Mouse (Mus musculus) frontal cortex, adult 2 months (tissue): Measurements from ENCODE around the gene Pik3ip1. TPM values are rescaled to one million over a fixed set of nuclear protein-coding genes. Genes with fewer than 3 reads are reported as not detected.

Source experiments
- DNase-seq, 2 experiments: peaks; one replicate each; pipeline ENCODE4 v3.0.0; 2022; ENCODE audit warnings: low spot score in 1 of 2; ENCODE audit errors: extremely low spot score in 1 of 2
- polyA plus RNA-seq: library from polyadenylated mRNA; depleted of rRNA; stranded (reverse); fragments of >200 nt; gene quantifications from 2 replicates; pipeline ENCODE4 v1.2.3, GENCODE M21; 2012

Gene Pik3ip1
- polyA plus RNA-seq, 1 experiment: 45.8 TPM

- DNase-seq: no peak
Measured at GRCm38 (mm10) chr11:3334711-3335316, 4.6 kb downstream of the Pik3ip1 start.

GRCm38 (mm10) chr11:3335651-3336216 lies 5.5 kb downstream of the Pik3ip1 start:
- no peak for DNase-seq

- DNase-seq: no peak
Measured at GRCm38 (mm10) chr11:3336602-3337001, 6.4 kb downstream of the Pik3ip1 start.

DNA sequence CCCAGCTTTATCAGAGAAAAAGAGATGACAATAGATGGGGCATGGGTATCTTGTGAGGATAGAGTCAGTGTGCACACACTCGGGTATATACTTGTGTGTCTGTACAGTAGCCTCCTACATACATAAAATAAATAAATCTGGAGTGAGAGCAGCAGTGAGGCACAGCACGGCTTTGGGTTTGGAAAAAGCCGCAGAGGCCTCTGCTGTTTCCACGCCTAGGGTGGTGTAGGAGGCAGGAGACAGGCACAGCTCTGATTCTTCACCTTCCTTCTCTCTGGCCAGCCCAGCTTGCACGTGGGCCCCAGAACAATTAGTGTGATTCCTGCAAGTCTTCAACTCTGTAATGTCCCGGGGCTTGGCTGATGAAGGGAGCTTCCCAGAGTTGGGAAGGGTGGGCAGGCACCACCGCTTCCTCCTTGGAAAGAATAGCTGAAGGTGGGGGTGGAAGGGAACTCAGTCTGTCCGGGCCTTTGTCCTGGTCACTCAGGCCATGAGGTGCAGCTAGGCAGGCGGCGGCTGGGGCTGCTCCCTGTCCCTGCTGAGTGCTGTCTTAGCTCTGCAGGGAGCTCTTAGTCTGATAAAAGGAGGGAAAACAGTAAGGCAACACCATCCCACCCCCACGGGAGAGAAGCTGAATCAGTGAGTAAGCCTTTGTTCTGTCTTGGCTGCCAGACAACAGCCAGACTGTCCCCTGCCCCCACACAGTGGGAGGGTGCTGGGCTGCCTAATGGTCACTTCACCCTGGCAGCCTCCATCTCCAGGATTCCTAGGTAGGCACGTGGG lies 7.2 kb downstream of the Pik3ip1 start:
- peak; percentile 70 to 77 for DNase-seq

DNA sequence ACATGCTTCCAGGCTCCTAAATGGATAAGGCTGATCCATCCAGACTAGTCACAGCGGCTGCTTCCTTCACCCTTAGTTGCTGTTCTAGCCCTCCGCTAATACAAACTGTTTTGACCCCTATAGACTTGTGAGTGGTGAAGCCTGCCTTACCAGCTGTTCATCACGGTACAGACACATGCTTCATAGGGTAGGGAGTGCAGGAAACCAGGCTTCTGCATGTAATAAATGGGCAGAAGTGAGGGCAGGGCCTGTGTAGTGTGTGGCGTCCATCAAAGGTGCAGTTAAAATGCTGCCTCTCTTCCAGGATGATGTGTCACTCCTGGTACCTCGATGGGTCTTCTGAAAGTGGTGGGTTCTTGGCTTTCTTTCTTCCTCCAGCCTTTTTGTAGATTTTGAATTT lies 7.8 kb downstream of the Pik3ip1 start:
- no peak for DNase-seq

DNA sequence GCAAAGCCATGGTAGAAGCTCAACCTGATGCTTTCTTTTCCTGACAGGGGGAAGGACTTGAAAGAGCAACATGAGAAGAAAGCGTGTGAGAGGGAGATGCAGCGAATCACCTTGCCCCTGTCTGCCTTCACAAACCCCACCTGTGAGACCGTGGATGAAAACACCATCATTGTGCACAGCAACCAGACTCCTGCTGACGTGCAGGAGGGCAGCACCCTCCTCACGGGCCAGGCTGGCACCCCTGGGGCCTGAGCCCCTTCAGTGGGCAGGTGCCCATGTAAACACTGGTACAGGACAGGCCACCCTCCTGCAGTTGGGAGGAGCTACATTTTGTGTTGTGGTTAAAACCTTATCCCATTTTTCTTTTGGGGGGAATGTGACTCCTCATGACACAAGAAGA lies 11.3 kb downstream of the Pik3ip1 start:
- DNase-seq: no peak

GRCm38 (mm10) chr11:3344916-3345315 lies 14.7 kb downstream of the Pik3ip1 start:
- no peak for DNase-seq

GRCm38 (mm10) chr11:3346351-3346750 lies 16.1 kb downstream of the Pik3ip1 start:
- no peak for DNase-seq

- DNase-seq: peak in 1 of 2 experiments; percentile 93
Measured at GRCm38 (mm10) chr11:3347091-3347834, 17.1 kb downstream of the Pik3ip1 start.

GRCm38 (mm10) chr11:3347835-3348195 lies 17.6 kb downstream of the Pik3ip1 start:
- DNase-seq: no peak

GRCm38 (mm10) chr11:3348576-3349342 lies 18.6 kb downstream of the Pik3ip1 start:
- DNase-seq: no peak

GRCm38 (mm10) chr11:3349343-3349695 lies 19.1 kb downstream of the Pik3ip1 start:
- DNase-seq: no peak

GRCm38 (mm10) chr11:3352131-3352530 lies 21.9 kb downstream of the Pik3ip1 start:
- DNase-seq: no peak

DNA sequence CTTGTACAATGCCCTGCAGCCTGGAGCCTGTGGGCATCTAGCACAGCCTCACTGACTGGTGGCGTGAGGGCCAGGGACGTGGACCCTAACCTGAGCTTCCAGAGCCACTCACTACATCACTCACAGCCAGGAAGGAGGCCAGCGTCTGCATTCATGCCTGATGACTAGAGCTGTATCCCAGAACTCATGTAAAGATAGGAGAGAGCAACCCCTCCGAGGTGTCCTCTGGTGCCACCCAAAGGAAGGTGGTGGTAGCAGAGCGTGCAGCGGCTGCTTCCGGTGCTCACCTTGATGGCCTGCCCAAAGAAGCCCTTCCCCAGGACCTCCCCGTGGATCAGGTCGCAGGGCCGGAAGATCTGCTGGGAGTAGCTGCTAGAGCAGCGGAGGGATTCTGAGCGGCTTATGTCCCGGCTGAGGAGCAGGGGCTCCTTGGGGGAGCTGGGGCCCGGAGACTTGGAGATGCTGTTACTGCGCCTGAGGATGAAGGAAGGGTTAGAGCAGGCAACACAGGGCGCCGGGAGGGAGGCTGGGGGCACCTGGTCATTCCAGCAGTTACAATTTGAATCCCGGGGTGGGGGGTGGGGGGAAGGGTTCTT lies 22.9 kb downstream of the Pik3ip1 start:
- no peak for DNase-seq

DNA sequence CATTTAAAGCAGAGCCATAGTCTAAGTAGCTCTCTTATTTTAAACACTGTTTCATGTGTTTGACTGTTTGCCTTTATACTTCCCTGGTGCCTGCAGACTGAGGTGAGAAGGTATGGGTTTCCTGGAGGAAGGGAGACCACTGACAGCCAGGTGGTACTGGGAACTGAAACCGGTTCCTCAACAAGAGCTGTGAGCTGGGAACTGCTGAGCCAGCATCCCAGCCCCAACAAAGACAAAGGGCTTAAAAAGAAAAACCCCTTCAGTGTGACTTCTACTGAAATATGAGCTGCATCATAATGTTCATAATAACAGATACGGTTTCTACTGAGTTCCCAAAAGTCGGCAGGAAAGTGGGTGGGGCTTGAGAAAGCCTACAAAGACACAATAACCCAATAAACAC lies 32.7 kb downstream of the Pik3ip1 start:
- no peak for DNase-seq

GRCm38 (mm10) chr11:3366411-3366810 lies 36.2 kb downstream of the Pik3ip1 start:
- DNase-seq: no peak

DNA sequence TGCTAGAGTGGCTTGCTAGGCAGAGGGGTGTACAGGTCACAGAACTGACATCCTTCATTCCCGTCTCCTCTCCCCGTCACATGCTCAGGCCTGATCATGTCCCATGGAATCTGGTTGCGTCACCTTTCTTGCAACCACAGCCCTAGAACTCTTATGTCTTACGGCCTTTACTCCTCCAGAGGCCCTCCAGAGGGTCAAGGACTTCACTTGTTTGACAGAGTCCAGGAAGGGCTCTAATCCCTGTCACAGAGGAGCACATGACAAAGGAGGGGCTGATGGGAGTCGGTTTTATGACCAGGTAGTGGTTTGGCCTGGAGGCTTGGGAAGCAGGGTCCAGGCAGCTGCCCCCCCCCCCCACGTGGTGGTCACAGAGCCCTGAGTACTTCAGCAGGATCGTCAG lies 38.8 kb downstream of the Pik3ip1 start:
- DNase-seq: no peak

GRCm38 (mm10) chr11:3369449-3369848 lies 39.2 kb downstream of the Pik3ip1 start:
- DNase-seq: no peak

DNA sequence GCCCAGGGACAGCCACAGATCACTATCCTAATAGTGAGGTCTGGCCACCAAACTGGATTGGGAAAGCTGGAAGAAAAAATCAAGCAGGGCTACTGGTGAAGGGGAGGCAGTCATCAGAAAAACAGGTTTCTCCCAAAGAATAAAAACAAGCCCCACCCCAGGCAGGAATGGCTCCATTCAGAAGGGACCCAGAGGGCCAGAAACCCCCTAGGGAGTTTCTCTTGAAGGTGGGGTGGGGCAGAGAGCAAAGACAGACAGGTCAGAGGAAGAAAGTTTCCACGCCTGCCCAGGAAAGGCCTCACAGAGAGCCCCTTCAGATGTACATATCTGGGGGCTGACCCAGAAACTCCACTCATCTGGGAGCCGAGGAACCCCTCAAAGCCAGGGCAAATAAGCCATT lies 40.0 kb downstream of the Pik3ip1 start:
- no peak for DNase-seq

DNA sequence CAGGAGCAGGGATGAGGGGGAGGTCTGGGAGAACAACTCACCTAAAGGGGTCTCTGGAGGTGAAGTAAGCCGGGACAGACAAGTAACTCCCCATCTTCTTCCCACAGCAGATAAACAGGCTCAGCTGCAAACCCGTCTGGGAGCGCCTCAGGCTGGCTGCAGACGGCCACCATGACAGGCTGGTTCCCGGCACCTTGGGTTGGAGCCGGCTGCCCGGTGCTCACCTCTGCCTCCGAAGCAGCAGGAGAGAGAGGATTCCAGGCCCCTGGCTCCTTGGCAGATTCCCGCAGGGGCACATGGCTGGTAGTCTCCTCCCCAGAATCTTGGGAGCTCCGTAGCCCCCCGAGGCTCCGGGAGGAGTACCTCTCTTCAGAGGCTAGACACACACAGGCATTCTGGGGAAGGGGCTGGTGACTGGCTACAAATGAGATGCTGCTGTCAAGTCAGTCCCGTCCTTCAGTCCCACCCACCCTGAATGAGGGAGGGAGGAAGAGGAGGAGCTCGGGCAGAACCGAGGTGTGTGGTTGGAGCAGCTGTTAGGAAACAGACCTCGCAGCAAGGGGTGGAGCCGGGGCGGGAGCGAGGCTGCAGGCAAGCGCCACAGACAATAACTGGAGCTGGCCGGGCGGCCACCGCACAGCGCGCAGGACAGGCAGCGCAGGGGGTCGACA lies 40.9 kb downstream of the Pik3ip1 start:
- peak; percentile 86 for DNase-seq
